Mouse (Mus musculus) induced T-regulatory cell, adult 2 months (primary cell): Measurements from ENCODE around the gene Erich4.
A peak's percentile ranks its signal among the peaks of the same experiment; 100 is the strongest.

Experiments used
- DNase-seq: peaks from one replicate; pipeline ENCODE4 v3.0.0-alpha.2; 2012; ENCODE audit warnings: low read depth

Gene Erich4

GRCm38 (mm10) chr7:25615706-25616011, at the start of gene Erich4:
Gene Erich4 (minus strand): TSS chr7:25615892.
- DNase-seq = no peak

- DNase-seq = peak; percentile 100
Observed at GRCm38 (mm10) chr7:25658657-25659472, 43.2 kb upstream of the Erich4 start, which contains the start of the genes Bckdha and Exosc5. Gene Bckdha (minus strand): TSS chr7:25658981. Gene Exosc5 (plus strand): TSS chr7:25659164.

GRCm38 (mm10) chr7:25657785-25658184, 42.1 kb upstream of the Erich4 start:
- DNase-seq = no peak

- no peak for DNase-seq
Observed at GRCm38 (mm10) chr7:25655601-25656428, 40.1 kb upstream of the Erich4 start.

- DNase-seq = no peak
Observed at GRCm38 (mm10) chr7:25652244-25652759, 36.6 kb upstream of the Erich4 start.

- peak; percentile 34 for DNase-seq
Observed at GRCm38 (mm10) chr7:25651281-25651680, 35.6 kb upstream of the Erich4 start.

GRCm38 (mm10) chr7:25649839-25650238, 34.1 kb upstream of the Erich4 start:
- no peak for DNase-seq

- DNase-seq = peak; percentile 80
Observed at GRCm38 (mm10) chr7:25647574-25648123, 32.0 kb upstream of the Erich4 start.

- no peak for DNase-seq
Observed at GRCm38 (mm10) chr7:25645074-25645473, 29.4 kb upstream of the Erich4 start.

GRCm38 (mm10) chr7:25644631-25645030, 28.9 kb upstream of the Erich4 start:
- no peak for DNase-seq

GRCm38 (mm10) chr7:25644136-25644535, 28.4 kb upstream of the Erich4 start:
- DNase-seq = peak; percentile 38

- no peak for DNase-seq
Observed at GRCm38 (mm10) chr7:25639754-25640153, 24.1 kb upstream of the Erich4 start.

GRCm38 (mm10) chr7:25637099-25637498, 21.4 kb upstream of the Erich4 start:
- DNase-seq = no peak

- peak; percentile 22 for DNase-seq
Observed at GRCm38 (mm10) chr7:25636373-25636772, 20.7 kb upstream of the Erich4 start.

GRCm38 (mm10) chr7:25632679-25633078, 17.0 kb upstream of the Erich4 start:
- DNase-seq = no peak

- DNase-seq = no peak
Observed at GRCm38 (mm10) chr7:25628323-25628620, 12.6 kb upstream of the Erich4 start.

GRCm38 (mm10) chr7:25627431-25628322, 12.0 kb upstream of the Erich4 start:
- no peak for DNase-seq

GRCm38 (mm10) chr7:25626509-25627430, 11.1 kb upstream of the Erich4 start, which contains the start of gene B3gnt8:
Gene B3gnt8 (plus strand): TSS chr7:25626654.
- DNase-seq = peak; percentile 53

- DNase-seq = peak; percentile 69
Observed at GRCm38 (mm10) chr7:25625594-25626250, 10.0 kb upstream of the Erich4 start.

GRCm38 (mm10) chr7:25624851-25625250, 9.2 kb upstream of the Erich4 start:
- DNase-seq = no peak
